Mouse (Mus musculus): ENCODE measurements at regions not wholly inside any gene's neighbourhood (a gene's known extent, or its start where the extent isn't known, plus 50 kb on each side); places are given as distances from the start of the nearest gene placed in this dataset.

GRCm38 (mm10) chr12:24252071-24252874, 155.2 kb upstream of the 9030624G23Rik start:
- peak in 1 of 2 experiments; percentile 11 for DNase-seq (ENCODE audit: low spot score in 2 of 2)
